Mouse (Mus musculus) ES-E14 (cell line): ENCODE measurements around the gene Hoxa3. TPM values are rescaled to one million over a fixed set of nuclear protein-coding genes. Genes with fewer than 3 reads are reported as not detected.

Source experiments
- DNase-seq: peaks from one replicate; pipeline ENCODE4 v3.0.0-alpha.2; 2013; ENCODE audit warnings: low read depth, low spot score
- H3K27ac ChIP-seq: 2 replicates; pipeline ENCODE4 v1.5.1; 2012; ENCODE audit warnings: low read depth, mild to moderate bottlenecking, low read length, moderate library complexity, mixed read lengths; ENCODE audit not compliant: poor library complexity, insufficient read depth, severe bottlenecking
- H3K36me3 ChIP-seq: 2 replicates; pipeline ENCODE4 v1.6.1; 2012; ENCODE audit warnings: mild to moderate bottlenecking, low read length, moderate library complexity, mixed read lengths; ENCODE audit not compliant: control insufficient read depth, poor library complexity, insufficient read depth, severe bottlenecking
- H3K4me1 ChIP-seq, 2 experiments: fragments of 150-350 bp in 1 of 2; sonication (generic) in 1 of 2; 2 replicates each; pipeline ENCODE4 v1.6.1; 2012; ENCODE audit warnings: low read length in 2 of 2, mild to moderate bottlenecking in 1 of 2, mixed read lengths in 1 of 2; ENCODE audit not compliant: control insufficient read depth in 2 of 2, insufficient read depth in 2 of 2, poor library complexity in 1 of 2
- H3K4me3 ChIP-seq, 2 experiments: fragments of 150-350 bp in 1 of 2; sonication (generic) in 1 of 2; 2 replicates each; pipeline ENCODE4 v1.5.1; 2012; ENCODE audit warnings: low read length in 2 of 2, low read depth in 1 of 2, mild to moderate bottlenecking in 1 of 2, mixed read lengths in 1 of 2; ENCODE audit not compliant: insufficient read depth in 1 of 2, poor library complexity in 1 of 2, severe bottlenecking in 1 of 2
- H3K9ac ChIP-seq: 2 replicates; pipeline ENCODE4 v1.6.1; 2012; ENCODE audit warnings: low read depth, mild to moderate bottlenecking, low read length, mixed read lengths; ENCODE audit not compliant: poor library complexity, insufficient read depth, severe bottlenecking
- H3K9me3 ChIP-seq: fragments of 150-350 bp; sonication (generic); 2 replicates; pipeline ENCODE4 v1.6.1; 2012; ENCODE audit warnings: low read depth, mild to moderate bottlenecking, low read length; ENCODE audit not compliant: control insufficient read depth, insufficient read depth
- CHD2 ChIP-seq: IDR thresholded peaks from 2 replicates; pipeline ENCODE4 v1.6.1; 2014; ENCODE audit warnings: mild to moderate bottlenecking, low read depth, low read length, inconsistent platforms
- HCFC1 ChIP-seq: IDR thresholded peaks from 2 replicates; pipeline ENCODE4 v1.6.1; 2012; ENCODE audit warnings: low read length, inconsistent platforms, borderline replicate concordance; ENCODE audit not compliant: insufficient read depth
- MAFK ChIP-seq: IDR thresholded peaks from 2 replicates; pipeline ENCODE4 v1.6.1; 2014; ENCODE audit warnings: mild to moderate bottlenecking, low read depth, low read length, inconsistent platforms; ENCODE audit not compliant: insufficient read depth
- ZC3H11A ChIP-seq: IDR thresholded peaks from 2 replicates; pipeline ENCODE4 v1.6.1; 2012; ENCODE audit warnings: low read depth, mild to moderate bottlenecking, inconsistent platforms, low read length, borderline replicate concordance
- ZNF384 ChIP-seq: IDR thresholded peaks from 2 replicates; pipeline ENCODE4 v1.6.1; 2012; ENCODE audit warnings: low read depth, low read length, inconsistent platforms
- in situ Hi-C, 2 experiments: fragments of 600-800 bp; cut with MboI; formaldehyde crosslinking; loops; one replicate each; pipeline ENCODE4 v1.15.1; 2025; ENCODE audit warnings: low sequenced_read_pairs in 2 of 2, inconsistent platforms in 1 of 2; ENCODE audit not compliant: unreplicated experiment in 2 of 2
- total RNA-seq: library from RNA; depleted of rRNA; stranded (reverse); fragments of 300-350 nt; gene quantifications from 2 replicates; pipeline ENCODE4 v1.2.3, GENCODE M21; 2012

Hoxa3 gene
- total RNA-seq, 1 experiment, result 0.27 TPM

- no peaks in the 10 kb centered on the region for H3K36me3 ChIP-seq
- H3K9me3 ChIP-seq, result no peaks in the 10 kb centered on the region
- H3K27ac ChIP-seq, result no peak overlapping the region
- no peak for DNase-seq
- no peaks in the 10 kb centered on the region; a peak in 1 of 4 replicates for H3K4me1 ChIP-seq
- in situ Hi-C loops, result no loop called here
- H3K9ac ChIP-seq, result no peak overlapping the region
- no peak overlapping the region for H3K4me3 ChIP-seq
- TF ChIP-seq ZC3H11A (no peak), ZNF384 (no peak), CHD2 (no peak), MAFK (no peak), HCFC1 (no peak)
These were observed 28.5 kb downstream of the Hoxa3 start for GRCm38 (mm10) chr6:52184668-52185067.

GRCm38 (mm10) chr6:52183311-52184080, 29.6 kb downstream of the Hoxa3 start:
- no peak for TF ChIP-seq MAFK
- no peak for TF ChIP-seq CHD2
- no peak for TF ChIP-seq ZNF384
- no peak for TF ChIP-seq ZC3H11A
- TF ChIP-seq HCFC1, result no peak
- H3K36me3 ChIP-seq, result no peaks in the 10 kb centered on the region
- no peak overlapping the region for H3K27ac ChIP-seq
- in situ Hi-C loops, result no loop called here
- H3K4me1 ChIP-seq, result no peaks in the 10 kb centered on the region; a peak in 1 of 4 replicates
- H3K9me3 ChIP-seq, result no peaks in the 10 kb centered on the region
- no peak for DNase-seq
- H3K9ac ChIP-seq, result no peak overlapping the region
- H3K4me3 ChIP-seq, result no peak overlapping the region

- no peak for TF ChIP-seq HCFC1
- H3K36me3 ChIP-seq, result no peaks in the 10 kb centered on the region
- no peak overlapping the region for H3K27ac ChIP-seq
- no peaks in the 10 kb centered on the region for H3K9me3 ChIP-seq
- H3K4me1 ChIP-seq, result no peaks in the 10 kb centered on the region; a peak in 1 of 4 replicates
- in situ Hi-C loops, result no loop called here
- no peak overlapping the region for H3K4me3 ChIP-seq
- no peak overlapping the region for H3K9ac ChIP-seq
- DNase-seq, result no peak
These were observed 30.3 kb downstream of the Hoxa3 start for GRCm38 (mm10) chr6:52182793-52183192.

GRCm38 (mm10) chr6:52182030-52182429, 31.1 kb downstream of the Hoxa3 start:
- TF ChIP-seq CHD2, result no peak
- TF ChIP-seq ZC3H11A, result no peak
- TF ChIP-seq HCFC1, result no peak
- TF ChIP-seq ZNF384, result no peak
- no peak for TF ChIP-seq MAFK
- Histone ChIP-seq H3K27ac (no peak overlapping the region), H3K9me3 (no peaks in the 10 kb centered on the region), H3K4me3 (no peak overlapping the region), H3K4me1 (no peaks in the 10 kb centered on the region; a peak in 2 of 4 replicates), H3K9ac (no peak overlapping the region), H3K36me3 (no peaks in the 10 kb centered on the region)
- in situ Hi-C loops, result no loop called here
- no peak for DNase-seq

- DNase-seq, result no peak
- no peak overlapping the region for H3K27ac ChIP-seq
These were observed 32.4 kb downstream of the Hoxa3 start for GRCm38 (mm10) chr6:52180726-52181125.

More at GRCm38 (mm10) chr6:52180726-52181125, 32.4 kb downstream of the Hoxa3 start:
- TF ChIP-seq ZNF384 (no peak), MAFK (no peak), CHD2 (no peak), HCFC1 (no peak), ZC3H11A (no peak)
- no peaks in the 10 kb centered on the region for H3K36me3 ChIP-seq
- in situ Hi-C loops, result no loop called here
- H3K4me3 ChIP-seq, result no peak overlapping the region
- no peaks in the 10 kb centered on the region for H3K9me3 ChIP-seq
- H3K9ac ChIP-seq, result no peak overlapping the region
- H3K4me1 ChIP-seq, result peaks cover 0 to 2% of the 10 kb centered on the region in 2 experiments; a peak in 2 of 4 replicates
